Mouse (Mus musculus) MEL (cell line): ENCODE results near the gene Mettl16.

Experiments used
- CHD2 ChIP-seq: IDR thresholded peaks from 2 replicates; pipeline ENCODE4 v1.6.1; 2011; ENCODE audit warnings: low read length, improper control_type of control experiment
- POLR2AphosphoS5 ChIP-seq: IDR thresholded peaks from 2 replicates; pipeline ENCODE4 v1.6.1; 2012; ENCODE audit warnings: low read depth, borderline replicate concordance, mild to moderate bottlenecking, inconsistent platforms, low read length, moderate library complexity, mixed read lengths

DNA sequence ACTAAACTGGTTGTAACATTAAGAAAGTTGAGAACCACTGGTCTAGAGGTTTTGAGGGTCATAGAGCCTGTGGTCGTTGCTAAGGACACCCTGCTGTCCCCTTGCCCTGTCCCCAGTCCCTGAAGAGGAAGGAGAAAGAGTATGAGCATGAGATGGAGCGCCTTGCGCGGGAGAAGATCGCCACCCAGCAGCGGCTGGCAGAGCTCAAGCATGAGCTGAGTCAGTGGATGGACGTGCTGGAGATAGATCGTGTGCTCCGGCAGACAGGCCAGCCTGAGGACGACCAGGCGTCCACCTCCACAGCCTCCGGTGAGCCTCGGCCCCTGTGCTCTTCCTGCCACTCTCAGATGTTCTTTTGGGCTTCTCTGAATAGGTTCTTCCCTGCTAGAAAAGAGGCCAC lies 71.4 kb downstream of the Mettl16 start:
- no peak for TF ChIP-seq CHD2
- no peak for TF ChIP-seq POLR2AphosphoS5
